Mouse (Mus musculus): Measurements from ENCODE around the gene Fdxr.

DNA sequence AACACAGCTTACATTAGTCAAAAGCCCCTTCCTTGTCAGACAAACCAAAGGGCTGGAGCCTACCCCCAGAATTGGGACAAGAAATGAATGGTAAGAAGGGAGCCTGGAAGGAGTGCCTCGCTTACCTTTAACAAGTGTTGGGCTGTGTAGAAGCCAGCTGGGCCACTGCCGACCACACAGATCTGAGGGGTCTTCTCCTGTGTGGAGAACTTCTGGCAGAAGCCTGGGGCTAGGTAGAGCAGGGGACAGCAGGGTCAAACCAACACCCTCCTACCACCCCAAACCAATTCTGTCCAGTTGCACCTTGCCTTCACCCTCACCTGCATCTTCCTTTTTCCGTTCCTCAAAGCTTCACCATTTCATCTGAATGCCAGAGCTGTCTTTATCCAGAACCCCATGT lies 896 bp downstream of the Fdxr start:
- TF ChIP-seq MYOG (IDR thresholded peaks at IDR 0.05; ENCODE audit: control insufficient read depth in 1 of 3, insufficient read depth in 1 of 3, insufficient read length in 2 of 3, low read depth in 2 of 3) (no peak), MAX (IDR thresholded peaks at IDR 0.05; ENCODE audit: low read depth) (no peak), POLR2A (IDR thresholded peaks at IDR 0.05; ENCODE audit: insufficient read length, low read depth) (no peak), TCF12 (IDR thresholded peaks at IDR 0.05; ENCODE audit: insufficient read depth, poor library complexity, severe bottlenecking) (no peak), POLR2AphosphoS2 (IDR thresholded peaks at IDR 0.05; ENCODE audit: insufficient read length, low read depth) (no peak), USF1 (IDR thresholded peaks at IDR 0.05; ENCODE audit: low read depth) (no peak), TCF3 (IDR thresholded peaks at IDR 0.05; ENCODE audit: insufficient read length, low read depth) (no peak)
